Mouse (Mus musculus) bone marrow, adult 2 months (tissue): ENCODE data around the gene Pgp. TPM values are rescaled to one million over a fixed set of nuclear protein-coding genes. Genes with fewer than 3 reads are reported as not detected.

ENCODE experiments used
- H3K27ac ChIP-seq: fragments of 200-500 bp; 2 replicates; pipeline ENCODE4 v1.5.1; 2012; ENCODE audit warnings: low read depth, mild to moderate bottlenecking, control low read depth, inconsistent platforms, low read length; ENCODE audit not compliant: control insufficient read depth, poor library complexity, insufficient read depth
- H3K4me1 ChIP-seq: fragments of 200-500 bp; 2 replicates; pipeline ENCODE4 v1.6.1; 2011; ENCODE audit warnings: low read length; ENCODE audit not compliant: control insufficient read depth, insufficient read depth
- H3K4me3 ChIP-seq: fragments of 200-500 bp; replicated peaks from 2 replicates; pipeline ENCODE3; 2011; ENCODE audit warnings: mild to moderate bottlenecking, low read depth, low read length, control low read depth; ENCODE audit not compliant: control insufficient read depth
- CTCF ChIP-seq: fragments of 200-500 bp; IDR thresholded peaks from 2 replicates; pipeline ENCODE4 v1.5.1; 2011; ENCODE audit warnings: low read length, control low read depth; ENCODE audit not compliant: control insufficient read depth, insufficient read depth
- POLR2A ChIP-seq: fragments of 200-500 bp; IDR thresholded peaks from 2 replicates; pipeline ENCODE4 v1.6.1; 2011; ENCODE audit warnings: low read depth, mild to moderate bottlenecking, control low read depth, low read length, borderline replicate concordance; ENCODE audit not compliant: control insufficient read depth
- WGBS: fragments of 180-500 bp; shearing (Covaris S2); methylation state at CpG from one replicate; pipeline ENCODE4 v1.1.7; 2018; 5-methylcytosine and 5-hydroxymethylcytosine counted together
- polyA plus RNA-seq: library from polyadenylated mRNA; stranded (reverse); fragments of >200 nt; gene quantifications from 2 replicates; pipeline ENCODE4 v1.2.4, GENCODE M21; 2011; ENCODE audit warnings: low replicate concordance; ENCODE audit not compliant: missing spikeins, insufficient read depth, insufficient read length

Pgp gene
- polyA plus RNA-seq, 1 experiment = 34.7 TPM

DNA sequence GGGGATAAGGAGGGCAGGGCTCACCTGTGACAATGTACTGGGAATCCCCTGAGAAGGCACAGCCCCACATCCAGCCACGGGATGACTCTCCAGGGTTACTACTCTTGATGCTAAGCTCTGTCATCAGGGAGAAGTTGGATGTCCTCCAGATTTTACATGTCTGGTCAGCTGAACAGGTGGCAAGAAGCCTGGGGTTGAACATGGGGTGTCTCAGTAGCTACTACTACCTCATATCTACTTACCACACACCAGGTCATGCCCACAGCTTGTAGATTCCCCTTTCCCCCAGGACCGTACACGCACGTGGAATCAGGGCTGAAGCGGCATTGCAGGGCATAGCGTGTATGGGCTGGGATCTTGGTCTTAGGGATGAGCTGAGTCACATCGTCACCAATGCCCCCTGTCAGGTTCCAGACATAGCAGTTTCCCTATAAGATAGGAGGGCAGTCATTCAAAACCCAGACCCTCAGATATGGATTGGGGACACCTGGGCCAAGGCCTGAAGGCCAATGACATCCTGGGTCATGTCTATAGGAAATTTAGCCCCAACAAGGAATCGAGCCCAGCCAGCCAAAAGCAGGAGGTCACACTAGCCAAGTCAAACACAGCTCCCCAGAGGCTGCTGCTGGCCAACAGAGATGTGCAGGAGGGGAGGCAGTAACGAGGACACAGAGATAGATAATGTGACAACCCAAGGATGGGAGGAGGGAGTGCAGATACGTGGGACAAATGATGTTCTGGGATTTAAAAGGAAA lies 6.0 kb downstream of the Pgp start:
- 86% methylated on average over 10 of the region's 10 CpGs for WGBS
- H3K4me3 ChIP-seq = peak overlapping the region; percentile 40
- peaks cover 5% of the 10 kb centered on the region; the same call in 1 of the 2 replicates for H3K4me1 ChIP-seq
- no peak overlapping the region for H3K27ac ChIP-seq
- TF ChIP-seq CTCF (no peak), POLR2A (no peak)

DNA sequence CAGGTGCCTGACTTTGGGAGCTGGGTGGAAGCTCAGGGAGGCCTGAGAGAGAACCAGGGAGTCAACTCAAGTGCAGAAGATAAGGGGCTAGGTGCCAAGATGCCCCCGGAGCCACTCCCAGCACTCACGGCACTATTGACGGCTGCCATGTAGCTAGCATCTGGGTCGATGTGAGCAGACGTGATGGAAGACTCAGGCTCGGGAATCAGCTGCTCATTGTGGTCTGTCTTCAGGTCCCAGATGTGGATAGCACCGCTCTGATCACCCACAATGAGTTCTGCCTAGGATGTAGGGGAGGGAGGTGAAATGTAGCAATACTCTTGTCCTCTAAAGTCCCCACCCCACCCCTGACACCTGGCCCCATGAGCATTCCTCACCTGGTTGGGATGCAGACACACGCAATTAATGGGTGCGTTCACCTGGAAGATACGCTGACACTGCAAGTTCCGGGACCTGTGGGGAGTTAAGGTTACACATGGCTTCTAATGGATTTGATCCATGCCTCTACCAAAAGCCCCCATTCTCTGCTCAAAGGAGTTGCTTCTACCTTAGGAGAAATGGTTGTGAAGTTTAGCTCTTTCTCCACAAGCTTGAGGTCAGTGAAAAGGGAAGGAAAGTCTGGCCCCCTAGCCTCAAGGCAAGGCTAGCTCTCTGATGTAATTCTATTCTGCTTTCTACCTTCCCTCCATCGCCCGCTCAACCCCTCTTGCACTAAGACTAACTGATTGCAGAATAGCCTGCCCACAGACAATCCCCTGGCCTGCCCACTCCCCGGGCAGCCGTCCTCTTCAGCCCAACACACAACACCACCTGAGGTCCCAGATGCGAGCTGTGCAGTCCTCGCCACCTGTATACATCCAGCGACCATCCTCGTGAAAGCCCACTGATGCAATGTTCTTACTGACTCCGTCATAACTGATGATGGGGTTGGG lies 7.1 kb downstream of the Pgp start:
- TF ChIP-seq POLR2A (0 out of 2 replicates have a peak, but pooled peaks have one; percentile 7), CTCF (peak; percentile 8; the same call in 1 of the 2 replicates)
- H3K27ac ChIP-seq = peak overlapping the region; percentile 85
- H3K4me3 ChIP-seq = peak overlapping the region; percentile 66
- WGBS = 58% methylated on average over 20 of the region's 20 CpGs
- peaks cover 5% of the 10 kb centered on the region; the same call in 1 of the 2 replicates for H3K4me1 ChIP-seq

DNA sequence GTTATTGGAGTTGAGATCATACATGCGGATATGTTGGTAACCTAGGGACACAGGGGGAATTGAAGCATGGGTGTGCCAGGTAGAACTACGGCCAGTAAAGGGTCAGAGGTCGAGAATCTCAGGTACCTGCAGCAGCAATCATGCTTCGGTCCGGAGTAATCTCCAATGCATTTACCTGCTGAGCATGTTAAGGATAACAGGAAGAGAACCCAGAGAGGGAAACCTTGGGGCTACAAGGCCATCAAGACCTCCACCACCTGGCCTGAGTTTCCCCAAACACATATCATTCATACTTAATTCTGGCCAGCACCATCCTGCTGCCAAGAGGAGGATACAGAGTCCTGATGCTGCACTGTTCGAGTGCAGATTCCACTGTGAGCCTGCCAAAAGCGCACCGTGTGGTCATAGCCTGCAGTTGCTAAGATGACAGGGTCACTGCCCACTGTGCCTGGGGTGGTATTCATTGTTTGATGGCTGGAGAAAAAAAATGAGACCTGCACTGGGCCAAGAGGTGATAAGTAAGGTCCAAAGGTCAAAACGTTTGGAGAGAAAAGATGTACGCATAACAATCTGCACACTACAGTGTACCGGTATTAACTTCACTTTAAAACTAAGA lies 7.9 kb downstream of the Pgp start:
- Histone ChIP-seq H3K4me3 (peak overlapping the region; percentile 66), H3K4me1 (peaks cover 5% of the 10 kb centered on the region; the same call in 1 of the 2 replicates), H3K27ac (peak overlapping the region; percentile 85)
- WGBS = 43% methylated on average over 11 of the region's 11 CpGs
- TF ChIP-seq POLR2A = no peak
- TF ChIP-seq CTCF = no peak

DNA sequence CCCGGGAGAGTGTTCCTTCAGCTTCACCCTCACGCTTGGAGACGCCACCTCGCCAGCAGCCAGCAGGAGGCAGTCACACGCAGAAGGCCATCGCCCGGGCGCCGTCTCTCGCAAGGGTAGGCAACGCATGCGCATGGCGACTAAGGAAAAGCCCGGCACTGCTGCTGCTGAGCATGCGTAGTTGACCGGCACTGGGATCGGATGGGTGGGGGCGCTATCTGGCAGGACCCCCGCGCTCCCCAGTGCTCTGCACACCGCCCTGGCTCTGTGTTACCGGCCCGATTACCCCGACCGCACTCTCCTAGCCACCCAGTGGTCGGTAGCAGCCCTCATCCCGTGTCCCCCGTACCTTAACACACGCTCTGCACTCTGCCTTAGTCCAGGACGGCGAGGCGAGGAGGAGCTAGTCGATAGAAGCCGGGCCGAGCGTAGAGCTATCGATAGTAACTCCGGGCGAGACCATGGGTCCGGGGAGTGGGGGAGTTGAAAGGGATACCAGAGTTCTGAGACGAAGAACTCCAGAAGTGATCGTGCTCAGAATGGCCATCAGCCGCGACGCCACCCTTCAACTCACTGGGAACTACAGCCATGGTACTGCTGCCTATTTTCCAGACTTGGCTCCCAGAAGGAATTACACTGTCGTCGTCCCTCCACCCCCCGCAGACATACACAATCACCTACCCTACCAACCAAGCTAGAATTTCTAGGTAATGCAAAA lies 8.6 kb downstream of the Pgp start, which contains the start of gene Mlst8:
Gene Mlst8, minus strand, starts transcription at position 416 of the 718 bp plus-strand sequence.
- peak within 1 kb of the TSS; percentile 90 for H3K4me3 ChIP-seq
- peak within 1 kb of the TSS; percentile 87 for H3K27ac ChIP-seq
- under 1% methylated on average over 48 of the region's 48 CpGs for WGBS
- peak; percentile 96 for TF ChIP-seq CTCF
- peak; percentile 73; the same call in 1 of the 2 replicates for TF ChIP-seq POLR2A
- peaks cover 5% of the 10 kb centered on the region; the same call in 1 of the 2 replicates for H3K4me1 ChIP-seq

DNA sequence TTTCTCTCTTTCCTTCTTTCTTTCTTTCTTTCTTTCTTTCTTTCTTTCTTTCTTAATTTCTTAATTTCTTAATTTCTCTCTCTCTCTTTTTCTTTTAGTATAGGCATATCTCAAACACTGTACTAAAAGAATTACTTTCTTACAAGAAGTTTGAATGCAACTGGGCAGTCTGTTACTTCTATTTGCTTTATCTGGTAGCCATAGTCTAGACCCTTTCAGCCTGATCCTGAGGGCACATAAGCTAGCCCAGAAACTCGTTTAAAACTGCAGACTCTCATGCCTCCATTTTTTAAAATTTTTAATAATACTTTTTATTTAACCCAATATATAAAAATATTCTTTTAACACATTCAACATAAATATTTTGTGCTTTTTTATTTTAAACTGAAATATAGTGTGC lies 9.2 kb downstream of the Pgp start:
- Histone ChIP-seq H3K4me3 (no peak overlapping the region), H3K27ac (no peak overlapping the region), H3K4me1 (peaks cover 5% of the 10 kb centered on the region; the same call in 1 of the 2 replicates)
- TF ChIP-seq CTCF (no peak), POLR2A (no peak)
- 13% methylated on average over 1 of the region's 1 CpGs for WGBS

DNA sequence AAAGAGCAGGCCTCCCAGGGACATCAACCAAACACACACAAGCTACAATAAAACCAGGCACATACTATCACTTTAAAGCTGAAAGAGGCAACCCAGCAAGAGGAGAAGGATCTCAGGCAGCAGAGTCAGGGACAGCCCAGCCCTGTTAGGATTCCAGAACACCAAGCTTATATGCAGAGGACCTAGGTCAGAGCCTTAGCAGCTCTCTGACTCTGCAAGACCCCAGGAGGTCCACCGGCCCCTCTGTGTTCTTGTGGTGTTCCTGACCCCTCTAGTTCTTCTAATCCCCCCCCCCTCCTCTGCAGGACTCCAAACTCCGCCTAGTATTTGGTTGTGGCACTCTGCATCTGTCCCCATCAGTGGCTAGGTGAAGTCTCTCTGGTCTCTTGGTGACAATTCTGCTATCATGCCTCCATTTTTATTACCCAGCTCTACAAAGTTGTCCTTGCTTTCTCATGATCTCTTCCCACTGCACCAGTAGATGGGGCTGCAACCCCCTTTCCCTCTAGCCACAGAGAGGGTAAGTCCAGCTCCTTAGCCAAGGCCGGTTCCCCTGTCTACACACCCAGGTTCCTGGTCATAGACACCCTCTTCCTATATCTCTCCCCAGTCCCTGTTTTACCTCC lies 10.1 kb downstream of the Pgp start:
- WGBS = 54% methylated on average over 3 of the region's 3 CpGs

DNA sequence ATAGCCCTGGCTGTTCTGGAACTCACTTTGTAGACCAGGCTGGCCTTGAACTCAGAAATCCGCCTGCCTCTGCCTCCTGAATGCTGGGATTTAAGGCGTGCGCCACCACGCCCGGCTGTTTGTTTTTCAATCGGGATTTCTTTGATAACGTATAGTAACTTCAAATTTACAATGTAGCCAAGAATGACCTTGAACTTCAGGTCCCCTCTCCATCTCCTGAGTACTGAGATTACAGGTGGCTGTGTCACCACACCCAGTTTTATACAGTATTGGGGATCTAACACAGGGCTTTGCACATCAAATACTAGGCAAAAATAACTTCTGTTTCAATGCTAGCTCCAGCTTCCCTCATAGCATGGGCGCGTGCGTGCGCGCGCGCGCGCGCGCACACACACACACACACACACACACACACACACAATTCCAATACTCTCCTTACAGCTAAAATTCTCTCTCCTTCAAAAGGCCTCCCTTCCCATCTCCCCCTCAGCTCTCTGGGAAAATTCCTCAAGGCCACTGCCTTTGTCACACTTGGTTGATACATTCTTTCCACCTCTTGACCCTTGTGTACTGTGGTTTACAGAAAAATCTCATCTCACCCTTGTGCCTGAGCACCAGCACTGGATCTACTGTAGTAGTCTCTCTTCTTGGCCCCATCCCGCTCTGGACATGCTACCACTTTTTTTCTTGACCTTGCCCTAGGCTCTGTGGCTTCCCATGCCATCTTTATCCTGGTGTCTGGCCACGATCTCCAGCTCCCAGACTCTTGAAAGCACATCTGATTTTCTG lies 11.0 kb downstream of the Pgp start:
- TF ChIP-seq CTCF (no peak), POLR2A (no peak)
- no peak overlapping the region for H3K27ac ChIP-seq
- peaks cover 4% of the 10 kb centered on the region; the same call in 1 of the 2 replicates for H3K4me1 ChIP-seq
- no peak overlapping the region for H3K4me3 ChIP-seq
- 92% methylated on average over 20 of the region's 20 CpGs for WGBS

More for the DNA sequence above, 10.1 kb downstream of the Pgp start:
- no peak overlapping the region for H3K27ac ChIP-seq
- TF ChIP-seq POLR2A = no peak
- peak; percentile 21; the same call in 1 of the 2 replicates for TF ChIP-seq CTCF
- H3K4me3 ChIP-seq = no peak overlapping the region
- peaks cover 5% of the 10 kb centered on the region; the same call in 1 of the 2 replicates for H3K4me1 ChIP-seq
